In genomic region chr7:135608208-135608607, GRCm38 (mm10) we compare ENCODE assay signal across 22 mouse cellular contexts.
DNase-seq lines count a peak whose midpoint lies in the region; ATAC-seq and TF ChIP-seq lines count a peak whose summit lies in the region.
"Had no signal": no experiment of that assay in that cellular context is flagged by ENCODE, and none has a peak within 500 bp of the region (broad histone marks: within the 10 kb centered on the region; RNA-seq: fewer than 3 reads in every experiment).

No protein-coding gene starts in this region.

- no peaks in the 10 kb centered on the region for H3K27me3 ChIP-seq in heart, adult 2 months (ENCODE audit: control insufficient read depth, insufficient read depth, low read length)
- 0 out of 2 replicates have a peak, but pooled peaks cover 4% of the 10 kb centered on the region for H3K27me3 ChIP-seq in heart, embryonic 10.5 days (ENCODE audit: insufficient read depth, poor library complexity, severe bottlenecking)
- no peaks in the 10 kb centered on the region for H3K27me3 ChIP-seq in liver, postnatal 0 days (ENCODE audit: insufficient read depth, low read length)
- H3K27me3 ChIP-seq in heart, embryonic 16.5 days (ENCODE audit: control insufficient read depth, insufficient read depth, low read length) = no peaks in the 10 kb centered on the region
- H3K27me3 ChIP-seq: forebrain, embryonic 13.5 days; limb, embryonic 12.5 days; midbrain, embryonic 15.5 days; neural tube, embryonic 15.5 days; stomach, embryonic 15.5 days had no signal

- H3K36me3 ChIP-seq in heart, adult 2 months (ENCODE audit: control insufficient read depth, insufficient read depth, low read length) = no peaks in the 10 kb centered on the region; the same call in 1 of the 2 replicates
- H3K36me3 ChIP-seq in heart, embryonic 10.5 days = no peaks in the 10 kb centered on the region
- H3K36me3 ChIP-seq in liver, postnatal 0 days (replicated peaks; ENCODE audit: insufficient read depth, low read length) = no peaks in the 10 kb centered on the region
- H3K36me3 ChIP-seq in heart, embryonic 16.5 days (ENCODE audit: control insufficient read depth, insufficient read depth) = no peaks in the 10 kb centered on the region
- H3K36me3 ChIP-seq: limb, embryonic 12.5 days; midbrain, embryonic 15.5 days; neural tube, embryonic 15.5 days; stomach, embryonic 15.5 days had no signal

- H3K9me3 ChIP-seq in heart, embryonic 10.5 days = no peaks in the 10 kb centered on the region
- H3K9me3 ChIP-seq in liver, postnatal 0 days (ENCODE audit: low read length) = no peaks in the 10 kb centered on the region
- H3K9me3 ChIP-seq in heart, embryonic 16.5 days (replicated peaks; ENCODE audit: control insufficient read depth, low read length) = no peaks in the 10 kb centered on the region
- H3K9me3 ChIP-seq: forebrain, embryonic 13.5 days; limb, embryonic 12.5 days; midbrain, embryonic 15.5 days; neural tube, embryonic 15.5 days; stomach, embryonic 15.5 days had no signal

- intact Hi-C loops in heart, adult 2 months (cut with DNase I) = loop anchor here (2.0 kb wide), 1 partner anchor 21 kb away; no protein-coding TSS in a partner anchor

- no peak overlapping the region for H3K4me2 ChIP-seq in liver, postnatal 0 days (ENCODE audit: low read depth, low read length)
- no peak overlapping the region for H3K4me2 ChIP-seq in heart, embryonic 16.5 days (ENCODE audit: low read depth, low read length)
- H3K4me2 ChIP-seq: forebrain, embryonic 13.5 days; limb, embryonic 12.5 days; midbrain, embryonic 15.5 days; neural tube, embryonic 15.5 days; stomach, embryonic 15.5 days had no signal

- DNase-seq in heart, adult 2 months = peak in 1 of 2 experiments; percentile 47
- no peak for DNase-seq in heart, embryonic 10.5 days (ENCODE audit: low spot score)
- no peak for DNase-seq in liver, postnatal 0 days
- DNase-seq in liver (no peak), 416B (ENCODE audit: low read depth) (peak; percentile 73)
- no peak for DNase-seq in yolk sac, embryonic 10.5 days (ENCODE audit: low spot score)
- no peak for DNase-seq in gastrocnemius, postnatal 25 days
- DNase-seq: adrenal gland, adult 2 months; B cell, adult 2 months; cerebellum, adult 8-10 months; gastrocnemius, postnatal 14 days; kidney, adult 11 months; right cerebral cortex, postnatal 25 days; thymus, adult 2 months had no signal

- no peak for TF ChIP-seq CTCF in heart, adult 2 months (IDR thresholded peaks at IDR 0.05)
- TF ChIP-seq CTCF in liver, postnatal 0 days (IDR thresholded peaks at IDR 0.05; ENCODE audit: low read depth) = no peak

- no peak for TF ChIP-seq POLR2A in heart, adult 2 months (IDR thresholded peaks at IDR 0.05; ENCODE audit: insufficient read depth, low read depth, low read length)

- no peaks in the 10 kb centered on the region for H3K79me2 ChIP-seq in heart, adult 2 months (replicated peaks; ENCODE audit: control insufficient read depth, insufficient read depth, low read length)

- ATAC-seq in liver, postnatal 0 days = peak; percentile 75
- ATAC-seq in heart, embryonic 16.5 days (replicated peaks; ENCODE audit: extremely low read depth, insufficient read depth, low FRiP score) = no peak
- ATAC-seq: forebrain, embryonic 13.5 days; hindbrain, postnatal 0 days; midbrain, embryonic 15.5 days had no signal

- 27% methylated on average over 4 of the region's 4 CpGs for WGBS in heart, adult 2 months
- 47% methylated on average over 4 of the region's 4 CpGs for WGBS in heart, embryonic 10.5 days
- 41% methylated on average over 4 of the region's 4 CpGs for WGBS in liver, postnatal 0 days (ENCODE audit: insufficient replicate concordance)
- WGBS in heart, embryonic 16.5 days = 50% methylated on average over 4 of the region's 4 CpGs

- no peak overlapping the region for H3K9ac ChIP-seq in heart, adult 2 months (ENCODE audit: low read depth, low read length)
- no peak overlapping the region for H3K9ac ChIP-seq in liver, postnatal 0 days (replicated peaks)
- no peak overlapping the region for H3K9ac ChIP-seq in heart, embryonic 16.5 days (ENCODE audit: low read length)
- H3K9ac ChIP-seq: forebrain, embryonic 13.5 days; limb, embryonic 12.5 days; midbrain, embryonic 15.5 days; neural tube, embryonic 15.5 days; stomach, embryonic 15.5 days had no signal

- H3K4me3 ChIP-seq in heart, adult 2 months = no peak overlapping the region
- H3K4me3 ChIP-seq in heart, embryonic 10.5 days = no peak overlapping the region
- H3K4me3 ChIP-seq in liver, postnatal 0 days (ENCODE audit: low read depth, low read length) = no peak overlapping the region
- H3K4me3 ChIP-seq in heart, embryonic 16.5 days (ENCODE audit: low read length) = no peak overlapping the region
- H3K4me3 ChIP-seq: erythroblast, embryonic 14.5 days; forebrain, embryonic 13.5 days; limb, embryonic 12.5 days; midbrain, embryonic 15.5 days; neural tube, embryonic 15.5 days; stomach, embryonic 15.5 days had no signal

- peaks cover 18% of the 10 kb centered on the region for H3K4me1 ChIP-seq in heart, adult 2 months (ENCODE audit: control insufficient read depth, insufficient read depth, low read length)
- H3K4me1 ChIP-seq in heart, embryonic 10.5 days = peaks cover 34% of the 10 kb centered on the region
- H3K4me1 ChIP-seq in liver, postnatal 0 days (ENCODE audit: insufficient read depth) = peaks cover 24% of the 10 kb centered on the region
- peaks cover 25% of the 10 kb centered on the region for H3K4me1 ChIP-seq in heart, embryonic 16.5 days (ENCODE audit: control insufficient read depth, insufficient read depth, low read length)

- H3K27ac ChIP-seq in heart, adult 2 months = peak overlapping the region; percentile 62; the same call in 1 of the 2 replicates
- H3K27ac ChIP-seq in heart, embryonic 10.5 days = no peak overlapping the region
- no peak overlapping the region for H3K27ac ChIP-seq in liver, postnatal 0 days (ENCODE audit: low read depth)
- peak overlapping the region; percentile 67; the same call in 1 of the 2 replicates for H3K27ac ChIP-seq in heart, embryonic 16.5 days (ENCODE audit: low read length)
- H3K27ac ChIP-seq: forebrain, embryonic 13.5 days; hindbrain, postnatal 0 days; limb, embryonic 12.5 days; midbrain, embryonic 15.5 days; neural tube, embryonic 15.5 days; stomach, embryonic 15.5 days had no signal

- 0 out of 2 replicates have a peak, but pooled peaks have one; percentile 8 for TF ChIP-seq EP300 in heart, adult 2 months (IDR thresholded peaks at IDR 0.05; ENCODE audit: insufficient read depth, low read depth, low read length)
- no peak for TF ChIP-seq EP300 in liver, postnatal 0 days (IDR thresholded peaks at IDR 0.05; ENCODE audit: low read depth)

Comparison
In these comparisons a context has a peak if more than half of its experiments do, and no peak if none do; other contexts are left out.
1. H3K27ac ChIP-seq: peak in heart, adult 2 months (single experiment) and heart, embryonic 16.5 days (single experiment); none in heart, embryonic 10.5 days (single experiment) and liver, postnatal 0 days (single experiment).